Mouse (Mus musculus): ENCODE measurements around the gene Atf3.

DNA sequence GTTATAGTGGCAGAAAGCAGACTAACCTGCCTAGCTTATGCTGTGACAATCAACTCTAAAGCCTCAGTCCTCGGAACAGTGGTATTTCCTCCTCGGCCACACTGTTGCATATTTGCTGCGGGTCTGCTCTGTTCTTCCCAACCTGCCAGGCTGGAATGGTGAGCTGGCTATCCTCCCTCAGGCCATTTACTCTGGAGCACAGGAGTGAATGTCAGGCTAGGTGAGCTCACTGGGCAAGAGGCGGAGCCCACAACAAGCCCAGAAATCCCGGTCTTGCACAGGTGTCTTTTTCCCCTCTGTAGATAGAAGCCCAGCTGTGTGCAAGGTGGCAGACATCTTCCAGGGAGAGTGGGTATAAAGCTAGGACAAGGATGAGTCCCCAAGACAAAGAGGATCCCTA lies 13.0 kb downstream of the Atf3 start:
- no peak for TF ChIP-seq GATA1 (IDR thresholded peaks at IDR 0.05; ENCODE audit: low read length)
- no peak for TF ChIP-seq TAL1 (IDR thresholded peaks at IDR 0.05; ENCODE audit: low read length)

All from erythroblast, embryonic 14.5 days (primary cell).